Mouse (Mus musculus): ENCODE results near the gene Col18a1. TPM values are rescaled to one million over a fixed set of nuclear protein-coding genes. Genes with fewer than 3 reads are reported as not detected.

Col18a1 gene
- polyA plus RNA-seq, 1 experiment from 2014 or later, result 107 TPM

- H3K4me2 ChIP-seq (replicated peaks), result no peak overlapping the region
- no peak for ATAC-seq (ENCODE audit: low FRiP score, low read depth)
- H3K9me3 ChIP-seq, result peaks cover 8% of the 10 kb centered on the region; the same call in 1 of the 2 replicates
- 0 out of 2 replicates have a peak, but pooled peaks cover 6% of the 10 kb centered on the region for H3K4me1 ChIP-seq
- peaks cover 10% of the 10 kb centered on the region; the same call in 1 of the 2 replicates for H3K36me3 ChIP-seq
- H3K9ac ChIP-seq, result no peak overlapping the region
- WGBS, result 70% methylated on average over 12 of the region's 12 CpGs
- no peak overlapping the region for H3K27ac ChIP-seq
- no peak overlapping the region for H3K4me3 ChIP-seq
- H3K27me3 ChIP-seq (replicated peaks), result no peaks in the 10 kb centered on the region
Observed at GRCm38 (mm10) chr10:77097006-77097889, 69.1 kb downstream of the Col18a1 start.

GRCm38 (mm10) chr10:77095666-77096065 is 70.7 kb downstream of the Col18a1 start:
- Histone ChIP-seq H3K4me2 (replicated peaks) (no peak overlapping the region), H3K27me3 (replicated peaks) (no peaks in the 10 kb centered on the region), H3K9ac (no peak overlapping the region), H3K9me3 (peaks cover 8% of the 10 kb centered on the region; the same call in 1 of the 2 replicates), H3K4me1 (0 out of 2 replicates have a peak, but pooled peaks cover 6% of the 10 kb centered on the region), H3K4me3 (no peak overlapping the region), H3K27ac (no peak overlapping the region), H3K36me3 (peaks cover 10% of the 10 kb centered on the region; the same call in 1 of the 2 replicates)
- ATAC-seq (ENCODE audit: low FRiP score, low read depth), result no peak
- 96% methylated on average over 3 of the region's 3 CpGs for WGBS

DNA sequence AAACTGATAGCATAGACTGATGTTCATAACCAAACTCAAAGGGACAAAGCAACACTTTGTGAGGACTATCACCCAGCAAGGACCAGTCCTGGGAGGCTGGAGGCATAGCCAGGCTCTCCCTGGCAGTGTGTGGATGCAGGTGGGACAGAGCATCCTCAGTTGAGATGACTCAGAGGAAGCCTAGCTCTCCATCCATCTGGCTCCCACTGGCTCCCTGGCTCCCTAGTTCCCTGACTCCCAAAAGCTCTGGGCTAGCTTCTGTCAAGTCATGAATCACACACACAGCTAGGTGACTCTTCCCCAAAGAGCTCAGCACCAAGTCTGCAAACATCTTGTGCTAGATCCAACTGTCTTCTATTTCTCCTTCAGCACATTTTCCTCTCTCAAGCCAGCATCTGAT is 72.5 kb downstream of the Col18a1 start:
- no peaks in the 10 kb centered on the region for H3K27me3 ChIP-seq (replicated peaks)
- H3K9me3 ChIP-seq, result peaks cover 8% of the 10 kb centered on the region; the same call in 1 of the 2 replicates
- peaks cover 10% of the 10 kb centered on the region; the same call in 1 of the 2 replicates for H3K36me3 ChIP-seq
- 0 out of 2 replicates have a peak, but pooled peaks cover 6% of the 10 kb centered on the region for H3K4me1 ChIP-seq
- no peak overlapping the region for H3K9ac ChIP-seq
- no peak overlapping the region for H3K4me3 ChIP-seq
- H3K4me2 ChIP-seq (replicated peaks), result no peak overlapping the region
- no peak overlapping the region for H3K27ac ChIP-seq
- ATAC-seq (ENCODE audit: low FRiP score, low read depth), result no peak

GRCm38 (mm10) chr10:77091538-77092097 is 74.7 kb downstream of the Col18a1 start:
- no peaks in the 10 kb centered on the region for H3K27me3 ChIP-seq (replicated peaks)
- no peak for ATAC-seq (ENCODE audit: low FRiP score, low read depth)
- H3K4me3 ChIP-seq, result no peak overlapping the region
- no peak overlapping the region for H3K27ac ChIP-seq
- H3K4me2 ChIP-seq (replicated peaks), result no peak overlapping the region
- H3K36me3 ChIP-seq, result peaks cover 18% of the 10 kb centered on the region
- peaks cover 8% of the 10 kb centered on the region; the same call in 1 of the 2 replicates for H3K9me3 ChIP-seq
- no peak overlapping the region for H3K9ac ChIP-seq
- WGBS, result 91% methylated on average over 4 of the region's 4 CpGs
- H3K4me1 ChIP-seq, result no peaks in the 10 kb centered on the region

GRCm38 (mm10) chr10:77090063-77090462 is 76.3 kb downstream of the Col18a1 start:
- Histone ChIP-seq H3K4me3 (no peak overlapping the region), H3K27me3 (replicated peaks) (no peaks in the 10 kb centered on the region), H3K4me1 (no peaks in the 10 kb centered on the region), H3K36me3 (peaks cover 19% of the 10 kb centered on the region), H3K9me3 (peaks cover 8% of the 10 kb centered on the region; the same call in 1 of the 2 replicates), H3K4me2 (replicated peaks) (no peak overlapping the region), H3K9ac (no peak overlapping the region), H3K27ac (no peak overlapping the region)
- no peak for ATAC-seq (ENCODE audit: low FRiP score, low read depth)
- 86% methylated on average over 5 of the region's 5 CpGs for WGBS

DNA sequence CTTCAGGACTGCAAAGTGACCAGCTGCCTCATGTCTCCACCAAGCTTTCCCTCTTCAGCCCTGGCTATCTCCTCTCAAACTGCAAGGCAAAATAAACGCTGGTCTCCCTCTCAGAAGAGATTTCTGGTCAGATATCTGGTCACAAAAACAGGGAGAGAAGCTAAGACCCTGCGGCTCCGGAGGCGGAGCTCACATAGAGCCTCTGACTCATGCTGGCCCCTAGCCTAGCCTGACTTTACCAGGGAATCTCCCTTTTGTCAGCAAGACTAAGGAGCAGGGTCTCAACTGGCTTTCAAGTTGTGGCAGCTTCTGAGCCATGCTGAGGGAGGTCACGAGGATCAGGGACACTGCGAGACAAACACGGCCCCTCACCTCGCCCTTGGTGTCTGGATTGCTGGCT is 77.0 kb downstream of the Col18a1 start:
- WGBS, result 70% methylated on average over 8 of the region's 8 CpGs
- Histone ChIP-seq H3K27me3 (replicated peaks) (no peaks in the 10 kb centered on the region), H3K4me3 (no peak overlapping the region), H3K9me3 (peaks cover 8% of the 10 kb centered on the region; the same call in 1 of the 2 replicates), H3K27ac (no peak overlapping the region), H3K36me3 (peaks cover 19% of the 10 kb centered on the region), H3K4me1 (no peaks in the 10 kb centered on the region), H3K9ac (no peak overlapping the region), H3K4me2 (replicated peaks) (no peak overlapping the region)
- no peak for ATAC-seq (ENCODE audit: low FRiP score, low read depth)

- Histone ChIP-seq H3K27me3 (replicated peaks) (no peaks in the 10 kb centered on the region), H3K36me3 (peaks cover 9% of the 10 kb centered on the region), H3K4me2 (replicated peaks) (no peak overlapping the region), H3K27ac (no peak overlapping the region), H3K4me3 (no peak overlapping the region), H3K9me3 (no peaks in the 10 kb centered on the region), H3K9ac (no peak overlapping the region), H3K4me1 (no peaks in the 10 kb centered on the region)
- WGBS, result 74% methylated on average over 1 of the region's 1 CpGs
- no peak for ATAC-seq (ENCODE audit: low FRiP score, low read depth)
Observed at GRCm38 (mm10) chr10:77084568-77084967, 81.8 kb downstream of the Col18a1 start.

DNA sequence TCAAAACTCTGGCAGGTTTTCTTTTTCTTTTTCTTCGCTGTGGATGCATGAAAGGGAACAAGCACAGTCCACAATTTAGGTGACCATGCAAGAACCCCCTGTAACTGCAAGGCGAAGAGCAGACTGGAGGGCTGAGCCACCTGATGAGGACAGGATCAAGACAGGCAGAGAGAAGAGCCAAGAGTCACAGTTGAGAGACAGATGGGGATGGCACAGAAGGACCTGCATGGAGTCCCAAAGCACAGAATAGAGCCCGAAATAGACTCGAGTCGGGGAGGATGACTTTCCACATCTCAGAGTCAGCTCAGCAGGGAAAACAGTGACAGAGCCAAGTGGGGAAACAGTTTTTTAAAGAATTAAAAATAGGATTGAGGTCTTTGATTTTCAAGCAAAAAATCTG is 83.4 kb downstream of the Col18a1 start:
- H3K4me1 ChIP-seq, result no peaks in the 10 kb centered on the region
- H3K27me3 ChIP-seq (replicated peaks), result no peaks in the 10 kb centered on the region
- WGBS, result 78% methylated on average over 5 of the region's 5 CpGs
- ATAC-seq (ENCODE audit: low FRiP score, low read depth), result no peak
- no peaks in the 10 kb centered on the region for H3K9me3 ChIP-seq
- no peak overlapping the region for H3K27ac ChIP-seq
- H3K4me2 ChIP-seq (replicated peaks), result no peak overlapping the region
- no peak overlapping the region for H3K4me3 ChIP-seq
- H3K9ac ChIP-seq, result no peak overlapping the region
- peaks cover 16% of the 10 kb centered on the region for H3K36me3 ChIP-seq

- no peak for ATAC-seq (ENCODE audit: low FRiP score, low read depth)
- no peak overlapping the region for H3K27ac ChIP-seq
- no peak overlapping the region for H3K4me2 ChIP-seq (replicated peaks)
- H3K36me3 ChIP-seq, result peaks cover 21% of the 10 kb centered on the region
- no peak overlapping the region for H3K9ac ChIP-seq
- no peaks in the 10 kb centered on the region for H3K27me3 ChIP-seq (replicated peaks)
- H3K4me1 ChIP-seq, result no peaks in the 10 kb centered on the region
- H3K4me3 ChIP-seq, result no peak overlapping the region
- H3K9me3 ChIP-seq, result no peaks in the 10 kb centered on the region
- 32% methylated on average over 3 of the region's 3 CpGs for WGBS
Observed at GRCm38 (mm10) chr10:77082453-77082852, 83.9 kb downstream of the Col18a1 start.

DNA sequence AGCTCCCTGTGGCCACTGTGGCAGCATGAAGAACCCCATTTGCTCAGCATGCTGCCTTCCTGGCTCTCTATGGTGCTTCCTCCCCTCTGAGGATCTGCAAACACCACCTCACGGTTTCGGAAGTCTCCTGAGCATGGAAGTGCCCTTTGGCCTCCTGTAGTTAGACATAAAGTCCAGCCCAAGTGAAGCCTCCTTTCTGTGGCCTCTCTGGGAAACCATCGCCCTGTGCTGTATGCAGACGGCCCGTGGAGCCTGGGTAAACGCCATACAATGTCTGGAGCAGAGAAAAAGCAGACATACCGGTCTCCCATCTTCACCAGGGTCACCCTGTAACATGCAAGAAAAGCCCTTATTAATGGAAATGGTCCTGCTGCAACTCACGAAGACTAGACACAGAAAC is 87.4 kb downstream of the Col18a1 start:
- Histone ChIP-seq H3K4me3 (no peak overlapping the region), H3K9ac (no peak overlapping the region), H3K27me3 (replicated peaks) (no peaks in the 10 kb centered on the region), H3K27ac (no peak overlapping the region), H3K36me3 (peaks cover 19% of the 10 kb centered on the region), H3K9me3 (no peaks in the 10 kb centered on the region), H3K4me2 (replicated peaks) (no peak overlapping the region), H3K4me1 (no peaks in the 10 kb centered on the region)
- ATAC-seq (ENCODE audit: low FRiP score, low read depth), result no peak
- 88% methylated on average over 8 of the region's 8 CpGs for WGBS

GRCm38 (mm10) chr10:77078456-77078855 is 87.9 kb downstream of the Col18a1 start:
- WGBS, result 96% methylated on average over 4 of the region's 4 CpGs
- Histone ChIP-seq H3K9ac (no peak overlapping the region), H3K27me3 (replicated peaks) (no peaks in the 10 kb centered on the region), H3K4me3 (no peak overlapping the region), H3K9me3 (no peaks in the 10 kb centered on the region), H3K36me3 (peaks cover 19% of the 10 kb centered on the region), H3K4me1 (no peaks in the 10 kb centered on the region), H3K4me2 (replicated peaks) (no peak overlapping the region), H3K27ac (no peak overlapping the region)
- no peak for ATAC-seq (ENCODE audit: low FRiP score, low read depth)

GRCm38 (mm10) chr10:77074276-77074974 is 91.9 kb downstream of the Col18a1 start:
- Histone ChIP-seq H3K4me2 (replicated peaks) (no peak overlapping the region), H3K9me3 (no peaks in the 10 kb centered on the region), H3K27ac (no peak overlapping the region), H3K4me1 (no peaks in the 10 kb centered on the region), H3K9ac (no peak overlapping the region), H3K27me3 (replicated peaks) (no peaks in the 10 kb centered on the region), H3K4me3 (no peak overlapping the region), H3K36me3 (peaks cover 19% of the 10 kb centered on the region)
- WGBS, result 89% methylated on average over 4 of the region's 4 CpGs
- no peak for ATAC-seq (ENCODE audit: low FRiP score, low read depth)

Data from neural tube, embryonic 12.5 days (tissue).